Mouse (Mus musculus): ENCODE results near the gene Nck2. TPM values are rescaled to one million over a fixed set of nuclear protein-coding genes. Genes with fewer than 3 reads are reported as not detected.
A peak's percentile ranks its signal among the peaks of the same experiment; 100 is the strongest.
"Not testable (repeated sequence)": the region's sequence is repeated elsewhere in the genome, so short reads cannot be mapped to it uniquely, and the experiment has no call there.

Gene Nck2
- polyA plus RNA-seq, 1 experiment from 2014 or later = 42.7 TPM

DNA sequence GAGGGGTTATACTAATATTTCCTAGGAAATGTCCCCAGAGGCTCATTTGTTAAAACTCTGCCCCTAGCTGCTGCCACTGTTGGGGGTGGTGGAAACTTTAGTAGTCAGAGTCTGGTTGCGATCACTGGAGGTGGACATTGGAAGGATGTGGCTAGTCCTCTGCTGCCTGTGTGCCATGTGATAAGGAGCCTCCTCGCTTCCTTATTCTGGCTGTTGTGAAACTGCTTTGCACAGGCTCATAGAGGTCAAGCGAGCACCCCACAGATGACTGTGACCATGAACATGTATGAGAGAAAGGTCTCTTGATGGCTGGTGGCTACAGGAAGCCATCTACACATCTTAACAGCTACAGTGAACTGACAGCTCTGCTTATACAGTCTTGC, 76.6 kb downstream of the Nck2 start:
- Histone ChIP-seq H3K4me2 (no peak overlapping the region), H3K27me3 (no peaks in the 10 kb centered on the region), H3K9ac (no peak overlapping the region), H3K4me1 (replicated peaks) (peaks cover 10% of the 10 kb centered on the region; the same call in 1 of the 2 replicates), H3K27ac (no peak overlapping the region), H3K4me3 (no peak overlapping the region), H3K9me3 (no peaks in the 10 kb centered on the region), H3K36me3 (no peaks in the 10 kb centered on the region)
- 92% methylated on average over 3 of the region's 3 CpGs for WGBS
- no peak for ATAC-seq (ENCODE audit: low FRiP score)

DNA sequence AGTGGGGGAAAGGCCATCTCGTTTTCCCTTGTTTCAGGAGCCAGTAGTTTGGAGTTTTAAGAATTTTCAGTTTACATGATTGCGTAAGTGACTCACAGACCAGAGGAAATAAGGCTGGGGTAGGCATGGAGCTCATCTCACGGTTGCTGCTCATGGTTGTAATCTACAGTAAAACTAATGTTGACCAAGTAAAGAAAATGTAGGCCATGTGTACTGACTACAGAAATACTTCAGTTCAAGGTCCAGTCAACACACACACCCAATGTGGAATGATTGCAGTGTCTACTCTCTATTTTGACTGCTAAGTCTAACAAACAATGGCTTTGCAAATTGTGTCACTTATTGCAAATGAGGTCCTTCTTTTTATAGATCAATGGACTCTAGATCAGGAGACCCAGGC, 77.1 kb downstream of the Nck2 start:
- H3K9me3 ChIP-seq = no peaks in the 10 kb centered on the region
- H3K4me1 ChIP-seq (replicated peaks) = peaks cover 10% of the 10 kb centered on the region; the same call in 1 of the 2 replicates
- no peak overlapping the region for H3K4me3 ChIP-seq
- WGBS = 96% methylated on average over 3 of the region's 3 CpGs
- H3K36me3 ChIP-seq = no peaks in the 10 kb centered on the region
- H3K27ac ChIP-seq = no peak overlapping the region
- H3K27me3 ChIP-seq = no peaks in the 10 kb centered on the region
- no peak overlapping the region for H3K9ac ChIP-seq
- ATAC-seq (ENCODE audit: low FRiP score) = no peak
- H3K4me2 ChIP-seq = no peak overlapping the region

DNA sequence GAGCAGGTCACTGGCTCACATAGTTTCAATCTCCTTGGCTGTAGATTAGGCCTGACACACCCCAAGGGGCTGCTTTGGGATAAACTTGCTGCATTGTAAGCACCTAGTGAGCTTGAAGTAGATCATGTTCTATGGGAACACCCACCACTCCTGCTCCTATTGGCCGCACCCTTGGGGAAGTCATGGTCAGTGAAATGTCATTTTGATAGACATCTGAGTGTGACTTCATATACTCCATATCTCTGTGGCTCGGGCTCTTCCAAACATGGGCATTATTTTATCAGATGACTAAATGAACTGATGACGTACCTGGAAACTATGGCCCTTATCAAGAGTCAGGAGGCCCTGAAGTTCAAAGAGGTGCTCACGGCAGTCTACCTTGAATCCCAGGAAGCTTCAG, 77.6 kb downstream of the Nck2 start:
- Histone ChIP-seq H3K4me2 (no peak overlapping the region), H3K9ac (no peak overlapping the region), H3K36me3 (no peaks in the 10 kb centered on the region), H3K27ac (no peak overlapping the region), H3K4me1 (replicated peaks) (peaks cover 11% of the 10 kb centered on the region; the same call in 1 of the 2 replicates), H3K9me3 (no peaks in the 10 kb centered on the region), H3K4me3 (no peak overlapping the region), H3K27me3 (no peaks in the 10 kb centered on the region)
- 92% methylated on average over 4 of the region's 4 CpGs for WGBS
- ATAC-seq (ENCODE audit: low FRiP score) = no peak

DNA sequence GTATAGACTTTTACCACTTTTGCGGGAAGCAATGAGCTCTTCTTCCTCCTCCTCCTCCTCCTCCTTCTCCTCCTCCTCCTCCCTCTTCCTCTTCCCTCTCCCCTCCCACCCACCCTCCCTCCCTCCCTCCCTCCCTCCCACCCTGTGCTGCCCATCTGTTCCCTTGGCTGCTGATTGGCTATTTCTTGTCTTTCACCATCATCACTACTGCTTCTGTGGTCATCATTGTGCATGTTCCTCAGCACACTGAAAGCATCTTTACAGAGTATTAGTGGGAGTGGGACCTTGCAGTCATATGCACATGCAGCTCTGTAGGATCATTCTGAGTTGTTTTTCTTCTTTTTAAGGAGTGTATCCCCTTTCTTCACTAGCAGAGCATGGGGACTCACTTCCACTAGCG, 78.6 kb downstream of the Nck2 start:
- H3K9me3 ChIP-seq = no peaks in the 10 kb centered on the region
- H3K36me3 ChIP-seq = no peaks in the 10 kb centered on the region
- H3K9ac ChIP-seq = no peak overlapping the region
- H3K27me3 ChIP-seq = no peaks in the 10 kb centered on the region
- peak overlapping the region; percentile 52; the same call in 1 of the 2 replicates for H3K27ac ChIP-seq
- no peak overlapping the region for H3K4me2 ChIP-seq
- no peak overlapping the region for H3K4me3 ChIP-seq
- H3K4me1 ChIP-seq (replicated peaks) = peaks cover 21% of the 10 kb centered on the region
- 70% methylated on average over 2 of the region's 2 CpGs for WGBS
- ATAC-seq (ENCODE audit: low FRiP score) = no peak

DNA sequence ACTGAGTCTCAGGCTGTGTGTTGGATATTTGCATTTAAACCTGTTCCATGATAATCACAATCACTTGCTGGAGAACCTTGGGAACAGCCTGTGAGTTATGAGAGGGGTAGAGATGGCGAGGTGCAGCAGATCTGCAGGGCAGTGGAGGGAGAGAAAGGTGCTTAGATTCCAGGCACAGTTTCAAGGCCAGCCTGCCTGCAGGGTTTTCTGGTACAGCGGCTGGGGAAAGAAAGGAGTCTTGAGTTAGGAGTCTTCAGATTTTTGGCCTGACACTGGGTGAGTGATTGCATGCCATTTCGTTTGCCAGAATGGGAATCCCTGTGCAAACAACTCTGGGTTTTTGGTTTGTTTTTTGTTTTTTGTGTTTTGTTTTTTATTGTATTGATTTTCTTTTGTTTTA, 80.0 kb downstream of the Nck2 start:
- Histone ChIP-seq H3K4me1 (replicated peaks) (peaks cover 21% of the 10 kb centered on the region), H3K4me3 (no peak overlapping the region), H3K9me3 (no peaks in the 10 kb centered on the region), H3K4me2 (no peak overlapping the region), H3K27me3 (no peaks in the 10 kb centered on the region), H3K9ac (no peak overlapping the region), H3K36me3 (no peaks in the 10 kb centered on the region), H3K27ac (no peak overlapping the region)
- WGBS = 80% methylated on average over 3 of the region's 3 CpGs
- ATAC-seq (ENCODE audit: low FRiP score) = no peak

DNA sequence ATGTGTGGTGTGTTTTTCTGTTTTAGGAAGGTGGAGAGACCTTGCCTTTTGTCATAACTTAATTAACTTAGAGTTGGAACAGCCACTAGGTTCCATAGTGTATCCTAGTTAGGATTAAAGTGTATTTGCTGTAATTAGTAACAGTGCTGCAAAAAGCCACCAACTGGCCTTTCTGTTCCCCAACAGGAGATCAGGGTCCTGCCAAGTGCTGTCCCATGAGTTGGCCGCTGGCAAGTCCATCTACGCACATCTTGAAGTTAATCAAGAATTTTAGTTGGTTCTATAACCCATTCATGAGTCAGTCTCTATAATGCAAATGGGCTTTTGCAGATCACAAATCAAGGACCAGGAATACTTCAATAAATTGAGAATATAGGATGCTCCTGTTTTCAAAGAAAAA, 83.9 kb downstream of the Nck2 start:
- Histone ChIP-seq H3K4me3 (no peak overlapping the region), H3K4me2 (no peak overlapping the region), H3K27ac (no peak overlapping the region), H3K9ac (no peak overlapping the region), H3K9me3 (no peaks in the 10 kb centered on the region), H3K27me3 (no peaks in the 10 kb centered on the region), H3K4me1 (replicated peaks) (peaks cover 37% of the 10 kb centered on the region), H3K36me3 (no peaks in the 10 kb centered on the region)
- 91% methylated on average over 2 of the region's 2 CpGs for WGBS
- no peak for ATAC-seq (ENCODE audit: low FRiP score)

DNA sequence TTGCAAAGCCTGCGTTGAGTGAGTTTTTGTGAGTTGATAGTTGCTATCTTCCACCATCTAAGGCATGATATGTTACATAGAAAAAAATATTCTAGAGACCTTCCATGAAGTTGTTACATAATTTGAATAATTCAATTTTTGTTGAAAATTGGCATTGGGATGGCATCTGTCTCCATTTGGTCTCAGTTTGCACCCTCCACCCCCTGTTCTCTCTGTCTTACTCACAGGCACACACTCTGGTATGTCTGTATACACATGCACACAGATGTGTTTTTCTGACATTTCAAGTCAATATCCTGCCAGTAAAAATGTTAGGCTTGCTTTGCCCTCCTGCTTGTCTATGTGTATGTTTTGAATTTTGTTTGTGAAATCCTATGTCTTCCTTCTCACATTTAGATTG, 84.7 kb downstream of the Nck2 start:
- H3K9ac ChIP-seq = no peak overlapping the region
- H3K9me3 ChIP-seq = no peaks in the 10 kb centered on the region
- peaks cover 33% of the 10 kb centered on the region for H3K4me1 ChIP-seq (replicated peaks)
- H3K4me3 ChIP-seq = no peak overlapping the region
- WGBS = 96% methylated on average over 1 of the region's 1 CpGs
- H3K4me2 ChIP-seq = no peak overlapping the region
- no peak for ATAC-seq (ENCODE audit: low FRiP score)
- no peak overlapping the region for H3K27ac ChIP-seq
- H3K27me3 ChIP-seq = no peaks in the 10 kb centered on the region
- no peaks in the 10 kb centered on the region for H3K36me3 ChIP-seq

DNA sequence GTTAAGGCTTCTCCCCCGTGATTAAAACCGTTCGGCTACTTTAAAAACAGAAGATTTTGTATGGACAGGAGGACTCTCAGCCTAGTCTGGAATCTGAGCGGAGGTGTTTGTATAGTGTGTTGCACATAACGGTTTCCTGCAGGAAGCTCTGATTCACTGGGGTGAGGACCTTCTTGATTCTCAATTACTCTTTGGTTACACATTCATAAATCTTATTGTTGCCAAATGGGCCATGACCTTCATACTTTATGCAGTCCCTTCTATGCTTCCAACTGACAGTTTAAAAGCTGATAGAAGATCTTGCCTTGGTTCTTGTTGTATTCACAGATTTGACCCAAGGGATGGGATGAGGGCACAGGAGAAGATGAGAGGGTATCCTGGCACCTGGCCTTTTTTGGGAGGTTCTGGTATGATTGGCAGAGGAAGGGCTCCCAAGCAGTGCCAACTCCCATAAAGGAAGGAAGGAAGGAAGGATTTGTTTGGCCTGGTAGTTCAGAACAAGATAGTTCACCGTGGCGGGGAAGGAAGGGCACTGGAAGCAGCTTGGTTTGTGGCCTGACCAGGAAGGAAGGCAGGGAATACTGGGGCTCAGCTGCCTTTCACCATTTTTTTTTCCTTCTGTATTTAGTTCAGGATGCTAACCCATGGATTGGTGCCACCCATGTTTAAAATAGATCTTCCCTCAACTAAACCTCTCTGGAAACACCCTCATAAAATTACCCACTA, 86.1 kb downstream of the Nck2 start:
- WGBS = 77% methylated on average over 7 of the region's 7 CpGs
- Histone ChIP-seq H3K27me3 (no peaks in the 10 kb centered on the region), H3K9ac (no peak overlapping the region), H3K4me1 (replicated peaks) (peaks cover 31% of the 10 kb centered on the region), H3K9me3 (no peaks in the 10 kb centered on the region), H3K4me3 (no peak overlapping the region), H3K4me2 (no peak overlapping the region), H3K27ac (no peak overlapping the region), H3K36me3 (peaks cover 6% of the 10 kb centered on the region)
- no peak for ATAC-seq (ENCODE audit: low FRiP score)

DNA sequence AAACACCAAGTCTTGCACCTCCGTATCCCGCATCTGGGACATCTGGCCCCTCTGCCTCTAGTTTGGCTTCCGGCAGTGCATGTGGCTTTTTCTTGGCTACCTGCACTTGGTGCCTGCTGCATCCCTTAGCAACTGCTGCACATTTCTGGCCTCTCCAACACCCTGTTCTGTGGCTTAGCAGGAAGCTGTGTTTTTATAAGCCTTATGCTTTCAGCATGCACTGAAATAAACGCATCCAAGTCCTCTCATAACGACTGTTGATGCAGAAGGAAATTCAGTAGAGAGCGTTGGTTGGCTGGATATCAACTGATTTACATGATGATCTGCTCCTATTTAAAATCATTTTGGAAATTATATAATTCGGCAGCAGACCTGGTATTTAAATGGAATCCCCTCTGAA, 86.9 kb downstream of the Nck2 start:
- H3K9ac ChIP-seq = no peak overlapping the region
- no peak overlapping the region for H3K4me3 ChIP-seq
- H3K36me3 ChIP-seq = peaks cover 6% of the 10 kb centered on the region
- H3K4me1 ChIP-seq (replicated peaks) = peaks cover 33% of the 10 kb centered on the region
- no peak for ATAC-seq (ENCODE audit: low FRiP score)
- no peak overlapping the region for H3K27ac ChIP-seq
- H3K27me3 ChIP-seq = no peaks in the 10 kb centered on the region
- H3K9me3 ChIP-seq = no peaks in the 10 kb centered on the region
- WGBS = 82% methylated on average over 7 of the region's 7 CpGs
- no peak overlapping the region for H3K4me2 ChIP-seq

DNA sequence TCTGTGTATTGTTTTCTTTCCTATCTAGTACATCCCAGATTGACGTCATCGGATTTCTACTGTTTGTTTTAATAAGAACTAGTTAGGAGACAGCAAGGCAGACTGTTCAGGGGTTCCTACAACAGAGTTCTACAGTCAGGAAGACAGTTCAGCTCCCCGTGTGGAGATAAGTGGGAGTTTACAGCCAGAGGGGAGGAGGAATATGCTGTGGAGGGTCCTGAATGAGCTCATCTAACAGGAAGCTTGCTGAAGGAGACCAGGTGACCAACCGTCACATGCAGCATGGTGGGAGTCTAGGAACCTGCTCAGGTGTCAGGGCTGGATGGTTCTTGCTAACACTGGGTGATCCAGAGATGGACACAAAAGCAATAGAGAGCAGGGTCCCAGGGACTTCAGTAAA, 87.9 kb downstream of the Nck2 start:
- H3K4me2 ChIP-seq = no peak overlapping the region
- no peak overlapping the region for H3K4me3 ChIP-seq
- no peak overlapping the region for H3K27ac ChIP-seq
- no peaks in the 10 kb centered on the region for H3K27me3 ChIP-seq
- WGBS = 83% methylated on average over 4 of the region's 4 CpGs
- peaks cover 30% of the 10 kb centered on the region for H3K4me1 ChIP-seq (replicated peaks)
- H3K9ac ChIP-seq = no peak overlapping the region
- H3K36me3 ChIP-seq = peaks cover 6% of the 10 kb centered on the region
- H3K9me3 ChIP-seq = no peaks in the 10 kb centered on the region
- ATAC-seq (ENCODE audit: low FRiP score) = no peak

DNA sequence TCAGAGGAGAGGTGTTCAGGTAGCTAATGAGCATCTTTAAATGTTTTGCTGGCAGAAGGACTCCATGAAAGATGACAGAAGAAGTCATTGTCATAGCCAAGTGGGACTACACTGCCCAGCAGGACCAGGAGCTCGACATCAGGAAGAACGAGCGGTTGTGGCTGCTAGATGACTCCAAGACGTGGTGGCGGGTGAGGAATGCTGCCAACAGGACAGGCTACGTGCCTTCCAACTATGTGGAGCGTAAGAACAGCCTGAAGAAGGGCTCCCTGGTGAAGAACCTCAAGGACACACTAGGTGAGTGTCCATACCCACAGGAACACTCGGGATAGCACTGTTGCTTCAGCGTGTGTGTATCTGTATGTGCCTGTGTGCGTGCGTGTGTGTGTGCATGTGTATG, 89.1 kb downstream of the Nck2 start:
- not testable (repeated sequence) for ATAC-seq (ENCODE audit: low FRiP score); H3K27ac ChIP-seq; H3K4me3 ChIP-seq; H3K4me2 ChIP-seq; H3K9ac ChIP-seq; H3K27me3 ChIP-seq; H3K9me3 ChIP-seq
- Histone ChIP-seq H3K36me3 (peaks cover 11% of the 10 kb centered on the region), H3K4me1 (replicated peaks) (peaks cover 22% of the 10 kb centered on the region)
- WGBS = 94% methylated on average over 11 of the region's 11 CpGs

DNA sequence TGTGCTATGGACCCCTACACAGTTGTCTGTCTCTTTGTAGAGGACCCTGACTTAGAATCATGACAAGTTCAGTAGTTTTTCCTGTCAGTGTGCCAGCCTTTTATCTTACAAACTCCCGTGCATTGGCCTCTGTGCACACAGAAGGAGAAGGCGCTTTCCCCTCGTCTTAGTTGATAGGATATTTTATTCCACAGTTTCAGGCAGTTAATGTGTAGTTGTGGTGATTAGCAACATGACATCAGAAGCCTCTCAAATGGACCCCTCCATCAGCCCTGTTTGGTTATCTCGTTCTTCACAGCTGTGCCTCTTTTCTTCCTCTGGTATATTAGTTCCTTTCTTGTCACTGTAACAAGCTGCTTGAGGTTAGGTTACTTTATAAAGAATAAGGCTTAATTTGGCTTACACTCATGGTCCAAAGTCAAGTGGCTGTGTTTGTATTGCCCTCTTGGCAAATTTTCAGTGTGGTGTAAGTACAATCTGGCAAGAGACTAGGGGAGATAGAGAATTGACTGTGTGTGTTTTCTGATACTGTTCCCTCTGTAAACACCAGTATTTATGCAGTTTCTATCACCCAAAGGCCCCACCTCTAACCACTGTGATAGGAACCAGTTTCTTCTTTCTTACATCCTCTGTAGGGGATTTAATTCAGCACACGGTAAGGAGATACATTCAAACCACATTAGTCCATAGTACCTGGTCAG, 89.8 kb downstream of the Nck2 start:
- Histone ChIP-seq H3K4me1 (replicated peaks) (peaks cover 22% of the 10 kb centered on the region), H3K9ac (no peak overlapping the region), H3K36me3 (peaks cover 11% of the 10 kb centered on the region), H3K4me2 (no peak overlapping the region), H3K27me3 (no peaks in the 10 kb centered on the region), H3K4me3 (no peak overlapping the region), H3K27ac (no peak overlapping the region), H3K9me3 (no peaks in the 10 kb centered on the region)
- WGBS = 88% methylated on average over 5 of the region's 5 CpGs
- no peak for ATAC-seq (ENCODE audit: low FRiP score)

DNA sequence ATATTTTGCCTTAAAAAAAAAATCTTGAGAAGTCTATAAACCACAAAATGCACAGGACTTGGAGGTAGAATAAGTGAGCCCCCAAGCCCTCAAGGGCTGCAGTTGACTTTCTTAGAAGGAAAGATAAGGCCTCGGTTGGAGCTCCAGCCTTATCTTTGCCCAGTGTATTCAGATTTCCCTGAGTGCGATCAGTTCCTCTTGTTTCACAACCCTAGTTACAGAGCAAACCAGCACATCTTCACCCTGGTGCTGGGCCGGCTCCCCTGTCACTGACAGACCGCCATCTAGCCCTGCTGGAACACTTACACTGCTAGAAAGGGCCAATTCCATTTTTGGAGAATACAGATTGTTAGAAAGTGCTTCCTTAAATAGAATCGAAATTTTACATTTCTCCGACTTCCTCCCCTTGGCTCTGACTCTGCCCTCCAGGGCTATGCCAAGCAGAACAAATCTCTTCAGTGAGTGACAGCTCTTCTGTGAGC, 91.2 kb downstream of the Nck2 start:
- Histone ChIP-seq H3K27me3 (no peaks in the 10 kb centered on the region), H3K4me2 (no peak overlapping the region), H3K9ac (no peak overlapping the region), H3K4me3 (no peak overlapping the region), H3K9me3 (no peaks in the 10 kb centered on the region), H3K27ac (no peak overlapping the region), H3K36me3 (peaks cover 11% of the 10 kb centered on the region), H3K4me1 (replicated peaks) (peaks cover 12% of the 10 kb centered on the region)
- 92% methylated on average over 6 of the region's 6 CpGs for WGBS
- no peak for ATAC-seq (ENCODE audit: low FRiP score)
